Mouse (Mus musculus): ENCODE measurements around the gene Ptprf. TPM values are rescaled to one million over a fixed set of nuclear protein-coding genes. Genes with fewer than 3 reads are reported as not detected.

Gene Ptprf
- polyA plus RNA-seq, 1 experiment from 2014 or later, result 99.9 TPM

- H3K27ac ChIP-seq (ENCODE audit: low read depth, low read length), result no peak overlapping the region
- no peaks in the 10 kb centered on the region for H3K9me3 ChIP-seq (ENCODE audit: control insufficient read depth, low read length)
- no peak overlapping the region for H3K4me3 ChIP-seq (ENCODE audit: low read depth, low read length)
- peaks cover 34% of the 10 kb centered on the region for H3K36me3 ChIP-seq (ENCODE audit: control insufficient read depth, insufficient read depth, low read length)
- no peak overlapping the region for H3K4me2 ChIP-seq (ENCODE audit: low read depth, low read length, severe bottlenecking)
- H3K9ac ChIP-seq (ENCODE audit: low read length), result no peak overlapping the region
- ATAC-seq (replicated peaks; ENCODE audit: low FRiP score), result no peak
- no peak for DNase-seq (ENCODE audit: low spot score)
- 82% methylated on average over 7 of the region's 7 CpGs for WGBS
- H3K4me1 ChIP-seq (replicated peaks; ENCODE audit: control insufficient read depth, insufficient read depth, low read length), result no peaks in the 10 kb centered on the region
- H3K27me3 ChIP-seq (ENCODE audit: control insufficient read depth, insufficient read depth, low read length), result no peaks in the 10 kb centered on the region
These were observed 69.9 kb downstream of the Ptprf start for GRCm38 (mm10) chr4:118221261-118221660.

- ATAC-seq (replicated peaks; ENCODE audit: low FRiP score) (no peak), DNase-seq (ENCODE audit: low spot score) (no peak)
- H3K4me3 ChIP-seq (ENCODE audit: low read depth, low read length), result no peak overlapping the region
- H3K9ac ChIP-seq (ENCODE audit: low read length), result no peak overlapping the region
- no peaks in the 10 kb centered on the region for H3K4me1 ChIP-seq (replicated peaks; ENCODE audit: control insufficient read depth, insufficient read depth, low read length)
- H3K27me3 ChIP-seq (ENCODE audit: control insufficient read depth, insufficient read depth, low read length), result no peaks in the 10 kb centered on the region
- H3K27ac ChIP-seq (ENCODE audit: low read depth, low read length), result no peak overlapping the region
- 91% methylated on average over 9 of the region's 9 CpGs for WGBS
- H3K36me3 ChIP-seq (ENCODE audit: control insufficient read depth, insufficient read depth, low read length), result peaks cover 33% of the 10 kb centered on the region
- H3K4me2 ChIP-seq (ENCODE audit: low read depth, low read length, severe bottlenecking), result no peak overlapping the region
- H3K9me3 ChIP-seq (ENCODE audit: control insufficient read depth, low read length), result no peaks in the 10 kb centered on the region
These were observed 70.4 kb downstream of the Ptprf start for GRCm38 (mm10) chr4:118220756-118221155.

- H3K9me3 ChIP-seq (ENCODE audit: control insufficient read depth, low read length), result no peaks in the 10 kb centered on the region
- WGBS, result 91% methylated on average over 6 of the region's 6 CpGs
- ATAC-seq (replicated peaks; ENCODE audit: low FRiP score), result no peak
These were observed 71.7 kb downstream of the Ptprf start for GRCm38 (mm10) chr4:118219487-118219886.

DNA sequence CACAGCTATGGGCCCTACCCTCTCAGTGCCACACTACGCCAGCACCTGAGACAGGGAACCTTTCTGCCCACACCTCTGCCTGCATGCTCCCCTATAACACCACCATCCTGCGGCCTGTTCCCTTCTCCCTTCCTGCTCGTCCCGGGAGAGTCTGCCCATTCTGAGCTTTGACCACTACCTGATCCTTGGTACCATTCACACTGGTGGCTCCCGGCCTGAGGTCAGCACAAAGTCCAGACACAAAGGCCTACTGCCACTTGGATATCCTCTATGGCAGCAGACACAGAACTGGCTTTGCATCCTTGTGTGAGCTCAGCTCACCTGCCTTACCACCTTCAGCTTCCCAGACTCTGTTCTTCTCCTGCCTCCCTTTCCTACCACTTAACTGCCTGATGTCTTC, 72.7 kb downstream of the Ptprf start:
- no peak overlapping the region for H3K27ac ChIP-seq (ENCODE audit: low read depth, low read length)
- no peak for ATAC-seq (replicated peaks; ENCODE audit: low FRiP score)
- H3K27me3 ChIP-seq (ENCODE audit: control insufficient read depth, insufficient read depth, low read length), result no peaks in the 10 kb centered on the region
- H3K4me2 ChIP-seq (ENCODE audit: low read depth, low read length, severe bottlenecking), result no peak overlapping the region
- H3K9me3 ChIP-seq (ENCODE audit: control insufficient read depth, low read length), result no peaks in the 10 kb centered on the region
- no peak overlapping the region for H3K9ac ChIP-seq (ENCODE audit: low read length)
- no peak overlapping the region for H3K4me3 ChIP-seq (ENCODE audit: low read depth, low read length)
- peaks cover 21% of the 10 kb centered on the region for H3K36me3 ChIP-seq (ENCODE audit: control insufficient read depth, insufficient read depth, low read length)
- WGBS, result 89% methylated on average over 5 of the region's 5 CpGs
- DNase-seq (ENCODE audit: low spot score), result no peak
- H3K4me1 ChIP-seq (replicated peaks; ENCODE audit: control insufficient read depth, insufficient read depth, low read length), result no peaks in the 10 kb centered on the region

More at GRCm38 (mm10) chr4:118219487-118219886, 71.7 kb downstream of the Ptprf start:
- H3K9ac ChIP-seq (ENCODE audit: low read length), result no peak overlapping the region
- H3K4me2 ChIP-seq (ENCODE audit: low read depth, low read length, severe bottlenecking), result no peak overlapping the region
- H3K27me3 ChIP-seq (ENCODE audit: control insufficient read depth, insufficient read depth, low read length), result no peaks in the 10 kb centered on the region
- no peak overlapping the region for H3K4me3 ChIP-seq (ENCODE audit: low read depth, low read length)
- H3K36me3 ChIP-seq (ENCODE audit: control insufficient read depth, insufficient read depth, low read length), result peaks cover 22% of the 10 kb centered on the region
- no peaks in the 10 kb centered on the region for H3K4me1 ChIP-seq (replicated peaks; ENCODE audit: control insufficient read depth, insufficient read depth, low read length)
- no peak overlapping the region for H3K27ac ChIP-seq (ENCODE audit: low read depth, low read length)
- DNase-seq (ENCODE audit: low spot score), result no peak

DNA sequence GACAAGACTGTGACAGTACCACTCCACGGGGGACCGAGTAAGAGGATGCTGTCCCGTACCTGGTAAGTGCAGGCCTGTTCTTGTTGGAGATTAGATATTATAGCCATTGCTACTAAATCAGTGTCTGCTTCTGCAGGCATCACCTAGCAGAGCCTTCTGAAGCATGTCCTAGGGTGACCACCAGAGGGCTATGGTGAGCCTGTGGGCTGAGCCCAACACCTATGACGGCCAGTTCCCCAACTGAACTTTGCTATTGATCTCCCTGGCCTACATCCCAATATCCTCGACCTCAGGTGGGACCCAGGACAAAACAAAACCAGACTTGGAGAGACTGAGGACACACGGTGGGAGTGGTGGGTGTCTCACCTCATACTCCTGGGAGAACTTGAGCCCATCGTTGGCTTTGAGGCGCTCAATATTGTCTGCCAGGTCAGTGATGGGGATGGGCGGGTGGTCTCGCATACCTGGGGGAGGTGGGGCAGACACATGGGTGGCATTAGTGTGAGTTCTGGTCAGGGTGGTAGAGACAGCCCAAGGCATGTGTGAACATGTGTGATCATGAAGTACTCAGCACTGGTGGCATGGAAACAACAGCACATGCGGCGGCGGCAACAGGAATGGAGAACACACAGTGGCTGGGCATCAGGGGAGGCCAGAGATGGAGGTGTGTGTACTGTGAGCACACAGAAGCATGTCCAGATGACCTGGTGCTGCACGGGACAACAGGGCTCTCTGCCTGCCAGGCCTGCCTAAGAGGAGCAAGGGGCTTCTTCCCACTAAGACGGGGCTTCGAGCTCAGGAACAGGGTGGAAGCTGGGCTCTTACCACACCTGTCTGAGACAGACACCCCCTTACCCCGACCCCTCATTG, 74.2 kb downstream of the Ptprf start:
- Histone ChIP-seq H3K27me3 (ENCODE audit: control insufficient read depth, insufficient read depth, low read length) (no peaks in the 10 kb centered on the region), H3K9me3 (ENCODE audit: control insufficient read depth, low read length) (no peaks in the 10 kb centered on the region), H3K4me1 (replicated peaks; ENCODE audit: control insufficient read depth, insufficient read depth, low read length) (no peaks in the 10 kb centered on the region), H3K36me3 (ENCODE audit: control insufficient read depth, insufficient read depth, low read length) (peaks cover 23% of the 10 kb centered on the region), H3K4me3 (ENCODE audit: low read depth, low read length) (no peak overlapping the region), H3K27ac (ENCODE audit: low read depth, low read length) (no peak overlapping the region), H3K4me2 (ENCODE audit: low read depth, low read length, severe bottlenecking) (no peak overlapping the region), H3K9ac (ENCODE audit: low read length) (no peak overlapping the region)
- DNase-seq (ENCODE audit: low spot score), result peak; percentile 74
- WGBS, result 86% methylated on average over 17 of the region's 17 CpGs
- ATAC-seq (replicated peaks; ENCODE audit: low FRiP score), result peak; percentile 61; the same call in 1 of the 2 replicates

DNA sequence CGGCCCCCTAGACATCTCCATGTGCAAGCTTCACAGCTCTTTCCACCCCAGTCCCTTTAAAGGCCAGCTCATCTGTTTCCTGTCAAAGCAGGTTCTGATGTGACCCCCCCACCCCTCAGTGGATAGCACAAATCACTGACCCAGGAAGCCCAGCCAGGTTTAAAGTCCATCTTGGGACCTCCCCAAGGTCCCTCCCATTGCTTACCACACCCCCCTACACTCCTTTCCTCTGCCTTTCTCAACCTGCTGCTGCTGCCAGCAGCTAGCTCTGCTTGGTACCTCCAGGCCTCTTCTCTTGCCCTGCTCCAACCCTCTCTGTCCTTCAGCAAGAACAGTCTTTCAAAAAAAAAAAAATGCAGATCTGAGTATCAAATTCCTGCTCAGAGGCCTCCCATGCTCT, 76.3 kb downstream of the Ptprf start:
- H3K27ac ChIP-seq (ENCODE audit: low read depth, low read length), result no peak overlapping the region
- no peaks in the 10 kb centered on the region for H3K9me3 ChIP-seq (ENCODE audit: control insufficient read depth, low read length)
- no peaks in the 10 kb centered on the region for H3K27me3 ChIP-seq (ENCODE audit: control insufficient read depth, insufficient read depth, low read length)
- H3K4me1 ChIP-seq (replicated peaks; ENCODE audit: control insufficient read depth, insufficient read depth, low read length), result no peaks in the 10 kb centered on the region
- WGBS, result 100% methylated on average over 1 of the region's 1 CpGs
- H3K9ac ChIP-seq (ENCODE audit: low read length), result no peak overlapping the region
- DNase-seq (ENCODE audit: low spot score), result no peak
- no peak overlapping the region for H3K4me2 ChIP-seq (ENCODE audit: low read depth, low read length, severe bottlenecking)
- H3K36me3 ChIP-seq (ENCODE audit: control insufficient read depth, insufficient read depth, low read length), result peaks cover 31% of the 10 kb centered on the region
- no peak for ATAC-seq (replicated peaks; ENCODE audit: low FRiP score)
- no peak overlapping the region for H3K4me3 ChIP-seq (ENCODE audit: low read depth, low read length)

DNA sequence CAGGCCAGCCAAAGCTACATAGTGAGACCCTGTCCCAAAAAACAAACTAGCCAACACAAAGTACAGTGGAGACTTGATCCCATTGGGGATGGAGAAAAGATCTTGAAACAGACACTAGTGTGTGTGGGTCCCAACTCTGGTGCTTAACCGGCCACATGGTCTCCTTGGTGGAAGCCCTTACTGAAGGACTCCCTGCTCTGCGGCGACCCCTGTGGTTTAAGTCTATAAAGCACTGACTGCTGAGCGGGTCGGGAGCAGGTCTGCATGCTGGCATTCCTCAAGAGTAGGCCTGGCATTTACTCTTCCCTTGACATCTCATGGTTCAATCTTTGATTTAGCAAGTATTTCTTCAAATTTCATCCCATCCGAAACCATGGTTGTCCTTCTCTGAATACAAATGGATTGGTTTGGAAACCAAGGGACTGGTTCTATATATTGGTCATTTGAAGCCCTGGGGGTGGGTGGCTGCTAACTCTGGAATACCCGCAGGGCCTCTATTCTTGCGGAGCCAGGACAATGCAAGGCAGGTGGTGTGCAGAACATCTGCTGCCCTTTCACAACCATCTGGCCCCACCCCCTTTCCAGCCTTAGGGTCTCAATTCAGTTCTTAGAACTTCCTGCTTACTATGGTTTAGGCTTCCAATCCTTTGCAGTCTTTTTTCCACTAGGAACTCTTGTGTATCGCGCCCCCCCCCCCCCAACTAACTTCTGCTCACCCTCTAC, 84.1 kb downstream of the Ptprf start:
- no peak overlapping the region for H3K4me2 ChIP-seq (ENCODE audit: low read depth, low read length, severe bottlenecking)
- peak; percentile 66 for DNase-seq (ENCODE audit: low spot score)

GRCm38 (mm10) chr4:118205906-118206305, 85.3 kb downstream of the Ptprf start:
- 95% methylated on average over 2 of the region's 2 CpGs for whole genome bisulfite sequencing
- Histone ChIP-seq H3K36me3 (ENCODE audit: control insufficient read depth, insufficient read depth, low read length) (peaks cover 2% of the 10 kb centered on the region; the same call in 1 of the 2 replicates), H3K4me2 (ENCODE audit: low read depth, low read length, severe bottlenecking) (no peak overlapping the region), H3K4me3 (ENCODE audit: low read depth, low read length) (no peak overlapping the region), H3K9me3 (ENCODE audit: control insufficient read depth, low read length) (no peaks in the 10 kb centered on the region), H3K27me3 (ENCODE audit: control insufficient read depth, insufficient read depth, low read length) (no peaks in the 10 kb centered on the region), H3K9ac (ENCODE audit: low read length) (no peak overlapping the region), H3K27ac (ENCODE audit: low read depth, low read length) (no peak overlapping the region), H3K4me1 (replicated peaks; ENCODE audit: control insufficient read depth, insufficient read depth, low read length) (no peaks in the 10 kb centered on the region)
- no peak for DNase-seq (ENCODE audit: low spot score)
- ATAC-seq (replicated peaks; ENCODE audit: low FRiP score), result no peak

More for the DNA sequence above, 84.1 kb downstream of the Ptprf start:
- WGBS, result 59% methylated on average over 10 of the region's 10 CpGs
- H3K9me3 ChIP-seq (ENCODE audit: control insufficient read depth, low read length), result no peaks in the 10 kb centered on the region
- H3K9ac ChIP-seq (ENCODE audit: low read length), result no peak overlapping the region
- no peaks in the 10 kb centered on the region for H3K4me1 ChIP-seq (replicated peaks; ENCODE audit: control insufficient read depth, insufficient read depth, low read length)
- H3K36me3 ChIP-seq (ENCODE audit: control insufficient read depth, insufficient read depth, low read length), result peaks cover 12% of the 10 kb centered on the region
- no peaks in the 10 kb centered on the region for H3K27me3 ChIP-seq (ENCODE audit: control insufficient read depth, insufficient read depth, low read length)
- ATAC-seq (replicated peaks; ENCODE audit: low FRiP score), result no peak
- H3K4me3 ChIP-seq (ENCODE audit: low read depth, low read length), result no peak overlapping the region
- no peak overlapping the region; the same call in 1 of the 2 replicates for H3K27ac ChIP-seq (ENCODE audit: low read depth, low read length)

Data from forebrain, embryonic 11.5 days (tissue).